In the genomic region with DNA sequence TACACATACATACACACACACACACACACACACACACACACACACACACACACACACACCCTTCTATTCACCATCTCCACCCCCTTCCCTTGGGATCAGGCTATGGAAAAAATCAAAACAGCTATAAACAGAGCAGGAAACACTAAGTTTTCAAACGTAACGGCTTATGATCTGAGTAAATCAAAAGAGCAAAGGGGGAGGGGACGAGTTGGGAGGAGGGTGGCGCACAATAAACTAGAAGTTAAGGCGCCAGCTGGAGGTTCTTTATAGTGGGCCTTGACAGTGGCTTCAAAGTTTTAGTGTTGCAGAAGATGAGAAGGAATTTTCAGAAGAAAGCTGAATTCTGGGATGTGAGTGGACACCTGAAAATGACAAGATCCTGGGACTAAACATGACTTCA, we compare ENCODE assay signal across 18 mouse cellular contexts.
"Had no signal": no experiment of that assay in that cellular context is flagged by ENCODE, and none has a peak within 500 bp of the region (broad histone marks: within the 10 kb centered on the region; RNA-seq: fewer than 3 reads in every experiment).

No protein-coding gene starts in this region.

- DNase-seq: lung, adult 2 months; midbrain, embryonic 14.5 days; retina, postnatal 1 day; right cerebral cortex, adult 18-20 months; right cerebral cortex, postnatal 25 days; right cerebral cortex, postnatal 4 days; spleen, adult 18-20 months; thymus, adult 18-20 months; thymus, postnatal 14 days; thymus, postnatal 36 days had no signal

- H3K4me1 ChIP-seq: liver, embryonic 12.5 days had no signal

- H3K9me3 ChIP-seq: liver, embryonic 12.5 days; midbrain, embryonic 10.5 days; midbrain, embryonic 12.5 days; neural tube, embryonic 13.5 days; neural tube, embryonic 15.5 days had no signal

- H3K36me3 ChIP-seq: liver, embryonic 12.5 days; midbrain, embryonic 10.5 days; midbrain, embryonic 12.5 days; neural tube, embryonic 13.5 days; neural tube, embryonic 15.5 days had no signal

- H3K9ac ChIP-seq: liver, embryonic 12.5 days; liver, embryonic 14.5 days; midbrain, embryonic 12.5 days; neural tube, embryonic 13.5 days; neural tube, embryonic 15.5 days had no signal

- H3K4me3 ChIP-seq: liver, embryonic 12.5 days; midbrain, embryonic 10.5 days; midbrain, embryonic 12.5 days; myocyte; neural tube, embryonic 13.5 days; neural tube, embryonic 15.5 days had no signal

- H3K27ac ChIP-seq: liver, embryonic 12.5 days; liver, embryonic 14.5 days; midbrain, embryonic 10.5 days; midbrain, embryonic 12.5 days; neural tube, embryonic 13.5 days; neural tube, embryonic 15.5 days had no signal

- H3K4me2 ChIP-seq: liver, embryonic 12.5 days; midbrain, embryonic 12.5 days; neural tube, embryonic 13.5 days; neural tube, embryonic 15.5 days had no signal

- ATAC-seq: liver, embryonic 12.5 days; midbrain, embryonic 16.5 days had no signal

- H3K27me3 ChIP-seq: liver, embryonic 12.5 days; midbrain, embryonic 12.5 days; neural tube, embryonic 13.5 days; neural tube, embryonic 15.5 days had no signal
